ENCODE assay signal across 9 mouse cellular contexts in the genomic region with DNA sequence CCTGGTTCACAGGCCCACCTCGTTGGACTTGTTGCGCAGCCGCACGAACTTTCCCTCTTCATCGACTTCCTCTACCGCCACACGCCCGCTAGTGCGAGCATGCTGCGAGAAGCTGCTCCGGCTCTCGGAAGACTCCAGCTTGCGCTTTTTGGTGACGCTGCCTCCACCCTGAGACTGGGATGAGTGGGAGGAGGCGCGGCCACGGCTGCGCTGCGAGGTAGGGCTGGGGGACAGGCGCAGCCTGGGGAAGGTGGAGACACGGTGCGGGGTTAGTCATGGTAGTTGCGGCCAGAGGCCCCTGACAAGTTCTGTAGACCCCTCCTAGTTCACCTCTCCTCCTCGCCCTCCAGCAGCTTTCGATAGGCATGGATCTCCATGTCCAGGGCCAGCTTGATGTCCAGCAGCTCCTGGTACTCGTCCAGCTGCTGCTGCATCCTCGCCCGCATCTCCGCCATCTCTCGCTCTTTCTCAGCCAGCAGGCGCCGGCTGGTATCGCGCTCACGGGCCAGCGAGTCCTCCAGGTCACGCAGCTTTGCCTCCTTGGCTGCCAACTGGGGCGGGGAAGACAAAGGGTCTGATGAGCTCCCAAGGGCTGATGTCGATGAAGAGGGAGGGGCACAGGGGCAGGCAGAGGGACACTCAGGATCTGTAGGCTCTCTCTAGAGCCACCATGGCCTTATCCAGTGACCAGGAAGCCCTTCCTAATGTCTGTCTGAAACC. TPM values are rescaled to one million over a fixed set of nuclear protein-coding genes. Genes with fewer than 3 reads are reported as not detected.
DNase-seq lines count a peak whose midpoint lies in the region; ATAC-seq lines count a peak whose summit lies in the region.
"Had no signal": no experiment of that assay in that cellular context is flagged by ENCODE, and none has a peak within 500 bp of the region (broad histone marks: within the 10 kb centered on the region; RNA-seq: fewer than 3 reads in every experiment).

No protein-coding gene starts in this region.

- H3K4me1 ChIP-seq in hindbrain, embryonic 13.5 days (replicated peaks), result peaks cover 14% of the 10 kb centered on the region
- H3K4me1 ChIP-seq in neural tube, embryonic 11.5 days (ENCODE audit: control insufficient read depth, insufficient read depth, low read length), result peaks cover 7% of the 10 kb centered on the region; the same call in 1 of the 2 replicates

- ATAC-seq in hindbrain, embryonic 13.5 days (ENCODE audit: low FRiP score), result no peak
- no peak for ATAC-seq in neural tube, embryonic 11.5 days (ENCODE audit: insufficient read depth, low FRiP score, low TSS enrichment)

- H3K4me3 ChIP-seq in hindbrain, embryonic 13.5 days, result peak overlapping the region; percentile 21
- H3K4me3 ChIP-seq in neural tube, embryonic 11.5 days (ENCODE audit: low read depth, low read length), result peak overlapping the region; percentile 27

- H3K27me3 ChIP-seq in hindbrain, embryonic 13.5 days, result peaks cover 68% of the 10 kb centered on the region
- H3K27me3 ChIP-seq in neural tube, embryonic 11.5 days (ENCODE audit: control insufficient read depth, insufficient read depth, low read length), result peaks cover 43% of the 10 kb centered on the region

- 10% methylated on average over 39 of the region's 39 CpGs for WGBS in hindbrain, embryonic 13.5 days
- 6% methylated on average over 39 of the region's 39 CpGs for WGBS in neural tube, embryonic 11.5 days

- H3K9me3 ChIP-seq in hindbrain, embryonic 13.5 days, result no peaks in the 10 kb centered on the region
- no peaks in the 10 kb centered on the region for H3K9me3 ChIP-seq in neural tube, embryonic 11.5 days (ENCODE audit: control insufficient read depth, low read length)

- H3K9ac ChIP-seq in hindbrain, embryonic 13.5 days, result peak overlapping the region; percentile 43
- H3K9ac ChIP-seq in neural tube, embryonic 11.5 days (ENCODE audit: low read length), result peak overlapping the region; percentile 40
- H3K9ac ChIP-seq: liver, embryonic 14.5 days had no signal

- no peak overlapping the region for H3K27ac ChIP-seq in hindbrain, embryonic 13.5 days
- no peak overlapping the region for H3K27ac ChIP-seq in neural tube, embryonic 11.5 days (ENCODE audit: low read depth, low read length)
- H3K27ac ChIP-seq: liver, embryonic 14.5 days had no signal

- peak; percentile 41 to 64 for DNase-seq in left cerebral cortex, adult 18-20 months (ENCODE audit: low spot score in 2 of 2)
- DNase-seq in left cerebral cortex, adult 8-10 months (ENCODE audit: low spot score in 2 of 2), result no peak
- DNase-seq in embryo, embryonic 10 days (ENCODE audit: low spot score), result peak; percentile 61
- peak; percentile 52 for DNase-seq in neural tube, embryonic 11.5 days (ENCODE audit: low spot score)
- DNase-seq in adrenal gland, postnatal 14 days, result no peak
- no peak for DNase-seq in layer of hippocampus, postnatal 14 days (ENCODE audit: low spot score in 2 of 2)
- DNase-seq in lung, postnatal 10 days, result no peak

- peaks cover 13% of the 10 kb centered on the region for H3K36me3 ChIP-seq in hindbrain, embryonic 13.5 days
- H3K36me3 ChIP-seq in neural tube, embryonic 11.5 days (ENCODE audit: control insufficient read depth, insufficient read depth, low read length), result no peaks in the 10 kb centered on the region

- peak overlapping the region; percentile 42 for H3K4me2 ChIP-seq in hindbrain, embryonic 13.5 days
- H3K4me2 ChIP-seq in neural tube, embryonic 11.5 days (ENCODE audit: low read depth), result peak overlapping the region; percentile 42

RNA-seq across cellular contexts. Expression of a gene that starts 23.8 kb away (rescaled TPM):
- 10 to 100 TPM; 70.4 to 76.5 TPM for total RNA-seq in left cerebral cortex, adult 18-20 months (2021)
- 10 to 100 TPM; 63.2 to 71.4 (median 66.8) TPM for total RNA-seq in left cerebral cortex, adult 8-10 months (2022)
- 25.5 and 27.4 TPM in 2 replicates for polyA plus RNA-seq in hindbrain, embryonic 13.5 days (2015; fragmentation: Nextera tagmentation; extraction: Ambion mirVana)
- polyA plus RNA-seq in neural tube, embryonic 11.5 days (2014; fragmentation: Nextera tagmentation; extraction: Ambion mirVana), result 5.8 and 6.1 TPM in 2 replicates
- 11.0 and 11.5 TPM in 2 replicates for total RNA-seq in adrenal gland, postnatal 14 days (2021)
- total RNA-seq in layer of hippocampus, postnatal 14 days (2021), result 10 to 100 TPM; 33.1 to 38.1 TPM

RNA-seq across cellular contexts. Expression of a gene that starts 25.0 kb away (rescaled TPM):
- total RNA-seq in left cerebral cortex, adult 18-20 months (2021), result 10 to 100 TPM; 61.3 to 67.9 TPM
- 10 to 100 TPM; 50.1 to 67.5 (median 60.3) TPM for total RNA-seq in left cerebral cortex, adult 8-10 months (2022)
- polyA plus RNA-seq in hindbrain, embryonic 13.5 days (2015; fragmentation: Nextera tagmentation; extraction: Ambion mirVana), result 31.9 and 35.0 TPM in 2 replicates
- 16.1 and 17.4 TPM in 2 replicates for polyA plus RNA-seq in neural tube, embryonic 11.5 days (2014; fragmentation: Nextera tagmentation; extraction: Ambion mirVana)
- total RNA-seq in adrenal gland, postnatal 14 days (2021), result 97.6 and 99.3 TPM in 2 replicates
- total RNA-seq in layer of hippocampus, postnatal 14 days (2021), result 10 to 100 TPM; 42.0 to 49.3 TPM

RNA-seq across cellular contexts. Expression of a gene that starts 47.4 kb away (rescaled TPM):
- total RNA-seq in left cerebral cortex, adult 18-20 months (2021), result 1 to 10 TPM; 2.7 to 3.1 TPM
- total RNA-seq in left cerebral cortex, adult 8-10 months (2022), result 1 to 10 TPM; 2.3 to 3.1 (median 2.6) TPM
- polyA plus RNA-seq in hindbrain, embryonic 13.5 days (2015; fragmentation: Nextera tagmentation; extraction: Ambion mirVana), result 38.9 and 40.0 TPM in 2 replicates
- polyA plus RNA-seq in neural tube, embryonic 11.5 days (2014; fragmentation: Nextera tagmentation; extraction: Ambion mirVana), result 42.0 and 43.6 TPM in 2 replicates
- 4.2 and 4.4 TPM in 2 replicates for total RNA-seq in adrenal gland, postnatal 14 days (2021)
- 10 to 100 TPM in 1 of 2 experiments, 1 to 10 TPM in 1; 9.0 to 10.7 TPM for total RNA-seq in layer of hippocampus, postnatal 14 days (2021)

RNA-seq across cellular contexts. Expression of a gene that starts 59.8 kb away (rescaled TPM):
- total RNA-seq in left cerebral cortex, adult 18-20 months (2021), result 10 to 100 TPM; 77.0 to 78.9 TPM
- total RNA-seq in left cerebral cortex, adult 8-10 months (2022), result 10 to 100 TPM; 72.5 to 77.6 (median 75.9) TPM
- 32.5 and 32.8 TPM in 2 replicates for polyA plus RNA-seq in hindbrain, embryonic 13.5 days (2015; fragmentation: Nextera tagmentation; extraction: Ambion mirVana)
- polyA plus RNA-seq in neural tube, embryonic 11.5 days (2014; fragmentation: Nextera tagmentation; extraction: Ambion mirVana), result 24.8 and 27.0 TPM in 2 replicates
- total RNA-seq in adrenal gland, postnatal 14 days (2021), result 46.7 and 51.7 TPM in 2 replicates
- total RNA-seq in layer of hippocampus, postnatal 14 days (2021), result 10 to 100 TPM; 68.6 to 70.3 TPM

Comparison
In these comparisons a context has a peak if more than half of its experiments do, and no peak if none do; other contexts are left out.
1. DNase-seq: peak in left cerebral cortex, adult 18-20 months (2 of 2), embryo, embryonic 10 days (single experiment) and neural tube, embryonic 11.5 days (single experiment); none in left cerebral cortex, adult 8-10 months (0 of 2), adrenal gland, postnatal 14 days (single experiment), layer of hippocampus, postnatal 14 days (0 of 2) and lung, postnatal 10 days (single experiment).